Mouse (Mus musculus): ENCODE measurements around the gene Zmym1. TPM values are rescaled to one million over a fixed set of nuclear protein-coding genes. Genes with fewer than 3 reads are reported as not detected.
A peak's percentile ranks its signal among the peaks of the same experiment; 100 is the strongest.

The Zmym1 gene
- total and polyA plus RNA-seq, 3 experiments: 13.2 to 17.6 TPM; not detected in 1

DNA sequence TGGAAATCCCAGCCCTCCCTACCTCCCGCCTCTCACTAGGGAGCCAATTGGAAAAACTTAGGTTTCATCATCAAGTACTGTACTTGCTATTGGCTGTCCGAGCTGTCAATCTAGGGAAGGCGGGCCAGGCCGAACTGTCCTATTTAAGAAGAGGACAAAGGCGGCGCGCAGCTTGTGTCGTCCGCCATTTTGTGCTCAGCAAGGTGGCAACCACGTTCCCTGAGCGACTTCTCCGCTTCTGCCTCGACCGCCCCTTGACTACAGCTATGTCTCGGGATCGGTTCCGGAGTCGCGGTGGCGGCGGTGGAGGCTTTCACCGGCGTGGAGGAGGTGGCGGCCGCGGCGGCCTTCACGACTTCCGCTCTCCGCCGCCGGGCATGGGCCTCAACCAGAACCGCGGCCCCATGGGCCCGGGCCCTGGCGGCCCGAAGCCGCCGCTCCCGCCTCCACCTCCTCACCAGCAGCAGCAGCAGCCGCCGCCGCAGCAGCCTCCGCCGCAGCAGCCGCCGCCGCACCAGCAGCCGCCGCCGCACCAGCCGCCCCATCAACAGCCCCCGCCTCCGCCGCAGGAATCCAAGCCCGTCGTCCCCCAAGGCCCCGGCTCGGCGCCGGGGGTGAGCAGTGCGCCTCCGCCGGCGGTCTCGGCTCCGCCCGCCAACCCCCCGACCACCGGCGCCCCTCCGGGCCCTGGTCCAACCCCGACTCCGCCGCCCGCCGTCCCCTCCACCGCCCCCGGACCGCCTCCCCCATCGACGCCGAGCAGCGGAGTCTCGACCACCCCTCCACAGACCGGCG is 39.6 kb downstream of the Zmym1 start, which contains the start of gene Sfpq (continued):
- TF ChIP-seq BHLHE40 (IDR thresholded peaks at IDR 0.05; ENCODE audit: borderline replicate concordance, low read depth, low read length) (no peak), GABPA (IDR thresholded peaks at IDR 0.05; ENCODE audit: low read depth, low read length) (no peak), NELFE (IDR thresholded peaks at IDR 0.05; ENCODE audit: low read depth, low read length) (peak; percentile 100), CTCF (IDR thresholded peaks at IDR 0.05 in 2 of 3, conservative IDR thresholded peaks at IDR 0.05 in 1 of 3; ENCODE audit: control insufficient read depth in 1 of 3, insufficient read depth in 1 of 3, low read depth in 2 of 3, low read length in 3 of 3, poor library complexity in 1 of 3, severe bottlenecking in 1 of 3) (no peak), UBTF (IDR thresholded peaks at IDR 0.05; ENCODE audit: borderline replicate concordance, insufficient read depth, low read depth, low read length) (no peak), SIN3A (IDR thresholded peaks at IDR 0.05; ENCODE audit: low read length) (peak; percentile 30; the same call in 1 of the 2 replicates), E2F4 (IDR thresholded peaks at IDR 0.05; ENCODE audit: borderline replicate concordance, low read depth, low read length) (0 out of 2 replicates have a peak, but pooled peaks have one; percentile 53), EP300 (IDR thresholded peaks at IDR 0.05; ENCODE audit: low read depth in 1 of 2, low read length in 2 of 2) (no peak), JUND (IDR thresholded peaks at IDR 0.05; ENCODE audit: low read depth, low read length) (no peak), KAT2A (conservative IDR thresholded peaks at IDR 0.05; ENCODE audit: low read depth, low read length) (no peak; the same call in 1 of the 2 replicates), ZC3H11A (IDR thresholded peaks at IDR 0.05; ENCODE audit: low read depth, low read length) (no peak), ZNF384 (IDR thresholded peaks at IDR 0.05; ENCODE audit: low read depth, low read length) (no peak), SMC3 (IDR thresholded peaks at IDR 0.05; ENCODE audit: low read depth, low read length) (no peak), TBP (IDR thresholded peaks at IDR 0.05; ENCODE audit: low read depth, low read length) (peak; percentile 99), ZMIZ1 (IDR thresholded peaks at IDR 0.05; ENCODE audit: low read depth, low read length) (peak; percentile 99)

DNA sequence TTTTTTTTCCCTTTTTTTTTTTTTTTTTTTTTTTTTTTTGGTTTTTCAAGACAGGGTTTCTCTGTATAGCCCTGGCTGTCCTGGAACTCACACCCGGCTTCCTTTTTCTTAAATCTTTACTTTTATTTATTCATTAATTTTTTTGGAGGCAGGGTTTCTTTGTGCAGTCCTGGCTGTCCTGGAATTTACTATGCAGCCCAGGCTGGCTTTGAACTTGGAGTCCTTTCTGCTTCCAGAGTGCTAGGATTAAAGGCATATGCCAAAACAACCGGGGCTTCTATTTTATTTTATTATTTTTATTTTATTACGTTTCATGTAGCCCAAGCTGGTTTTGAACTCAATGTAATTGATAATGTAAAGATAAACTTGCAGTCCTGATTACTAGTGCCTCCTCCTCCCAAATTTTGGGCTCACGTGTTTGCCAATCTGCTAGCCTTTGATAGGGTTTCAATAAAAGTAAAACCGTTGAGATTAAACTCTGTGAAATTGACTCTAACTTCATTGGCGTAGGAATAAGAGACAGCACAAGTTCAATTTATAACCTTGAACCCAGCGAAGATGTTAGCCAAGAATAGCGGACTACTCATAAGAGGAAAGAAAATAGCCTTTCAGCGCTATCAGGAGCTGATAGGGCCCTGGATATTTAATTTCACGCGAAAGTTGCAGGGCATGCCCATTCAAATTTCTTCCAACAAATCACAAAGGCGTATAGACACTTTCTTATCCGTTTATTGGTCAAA is 40.4 kb downstream of the Zmym1 start:
- Histone ChIP-seq H3K9ac (ENCODE audit: control insufficient read depth, low read depth, low read length, poor library complexity, severe bottlenecking) (peak overlapping the region; percentile 61), H3K27me3 (ENCODE audit: control insufficient read depth in 1 of 2, insufficient read depth in 2 of 2, low read length in 2 of 2) (no peaks in the 10 kb centered on the region), H3K4me1 (ENCODE audit: control insufficient read depth in 1 of 2, insufficient read depth in 2 of 2, low read length in 2 of 2) (peaks cover 2 to 9% of the 10 kb centered on the region in 2 experiments; a peak in 2 of 4 replicates), H3K9me3 (replicated peaks; ENCODE audit: insufficient read depth, low read length) (no peaks in the 10 kb centered on the region), H3K27ac (ENCODE audit: control insufficient read depth, low read depth, low read length) (peak overlapping the region; percentile 85), H3K4me3 (ENCODE audit: control insufficient read depth in 1 of 2, insufficient read depth in 1 of 2, low read depth in 2 of 2, low read length in 2 of 2) (peak overlapping the region; percentile 35 to 54), H3K36me3 (ENCODE audit: control insufficient read depth in 1 of 2, insufficient read depth in 2 of 2, low read length in 2 of 2) (peaks cover 21 to 27% of the 10 kb centered on the region in 2 experiments), H3K79me2 (ENCODE audit: control insufficient read depth, insufficient read depth, low read length, poor library complexity) (peaks cover 45% of the 10 kb centered on the region)
- DNase-seq (ENCODE audit: low read depth, low spot score): no peak
- no peak for TF ChIP-seq POLR2AphosphoS5 (IDR thresholded peaks at IDR 0.05; ENCODE audit: borderline replicate concordance, low read depth, low read length)
- TF ChIP-seq MAZ (IDR thresholded peaks at IDR 0.05; ENCODE audit: low read depth, low read length): no peak
- TF ChIP-seq JUND (IDR thresholded peaks at IDR 0.05; ENCODE audit: low read depth, low read length): no peak
- no peak for TF ChIP-seq MAFK (IDR thresholded peaks at IDR 0.05; ENCODE audit: borderline replicate concordance, low read depth, low read length)
- TF ChIP-seq SMC3 (IDR thresholded peaks at IDR 0.05; ENCODE audit: low read depth, low read length): no peak
- no peak for TF ChIP-seq ELF1 (IDR thresholded peaks at IDR 0.05; ENCODE audit: low read depth, low read length)
- TF ChIP-seq BHLHE40 (IDR thresholded peaks at IDR 0.05; ENCODE audit: borderline replicate concordance, low read depth, low read length): peak; percentile 91
- 0 out of 2 replicates have a peak, but pooled peaks have one; percentile 15 for TF ChIP-seq ETS1 (IDR thresholded peaks at IDR 0.05; ENCODE audit: low read depth, low read length)
- TF ChIP-seq SIN3A (IDR thresholded peaks at IDR 0.05; ENCODE audit: low read length): 0 out of 2 replicates have a peak, but pooled peaks have one; percentile 89
- TF ChIP-seq UBTF (IDR thresholded peaks at IDR 0.05; ENCODE audit: borderline replicate concordance, insufficient read depth, low read depth, low read length): no peak
- TF ChIP-seq MAX (IDR thresholded peaks at IDR 0.05; ENCODE audit: low read length): peak; percentile 79
- no peak for TF ChIP-seq GABPA (IDR thresholded peaks at IDR 0.05; ENCODE audit: low read depth, low read length)
- peak in 1 of 2 experiments; percentile 44; a peak in 2 of 4 replicates for TF ChIP-seq EP300 (IDR thresholded peaks at IDR 0.05; ENCODE audit: low read depth in 1 of 2, low read length in 2 of 2)
- TF ChIP-seq MYC (IDR thresholded peaks at IDR 0.05; ENCODE audit: low read depth, low read length): peak; percentile 37
- TF ChIP-seq CTCF (IDR thresholded peaks at IDR 0.05 in 2 of 3, conservative IDR thresholded peaks at IDR 0.05 in 1 of 3; ENCODE audit: control insufficient read depth in 1 of 3, insufficient read depth in 1 of 3, low read depth in 2 of 3, low read length in 3 of 3, poor library complexity in 1 of 3, severe bottlenecking in 1 of 3): no peak
- peak; percentile 66 for TF ChIP-seq USF1 (IDR thresholded peaks at IDR 0.05; ENCODE audit: low read depth, low read length)
- TF ChIP-seq GATA1 (IDR thresholded peaks at IDR 0.05; ENCODE audit: low read depth, low read length): peak; percentile 73
- TF ChIP-seq POLR2A (IDR thresholded peaks at IDR 0.05; ENCODE audit: control insufficient read depth in 1 of 2, insufficient read depth in 1 of 2, low read depth in 1 of 2, low read length in 2 of 2, poor library complexity in 1 of 2): no peak; a peak in 1 of 4 replicates
- peak; percentile 77; the same call in 1 of the 2 replicates for TF ChIP-seq ZNF384 (IDR thresholded peaks at IDR 0.05; ENCODE audit: low read depth, low read length)
- TF ChIP-seq ZMIZ1 (IDR thresholded peaks at IDR 0.05; ENCODE audit: low read depth, low read length): no peak
- peak; percentile 95 for TF ChIP-seq MXI1 (IDR thresholded peaks at IDR 0.05; ENCODE audit: low read depth, low read length)
- TF ChIP-seq CHD2 (IDR thresholded peaks at IDR 0.05; ENCODE audit: low read length): no peak
- TF ChIP-seq KAT2A (conservative IDR thresholded peaks at IDR 0.05; ENCODE audit: low read depth, low read length): no peak
- TF ChIP-seq TBP (IDR thresholded peaks at IDR 0.05; ENCODE audit: low read depth, low read length): no peak
- TF ChIP-seq TAL1 (IDR thresholded peaks at IDR 0.05; ENCODE audit: low read length): no peak

Data from MEL (cell line).